Mouse (Mus musculus) spleen, adult 12 weeks (tissue): Measurements from ENCODE around the gene Hoxd3.

Source experiments
- DNase-seq: peaks from one replicate; pipeline ENCODE4 v3.0.0; 2022; ENCODE audit warnings: low spot score

The Hoxd3 gene

GRCm38 (mm10) chr2:74706393-74706960, 5.2 kb upstream of the Hoxd3 start:
- no peak for DNase-seq

- DNase-seq = no peak
These were observed 4.1 kb upstream of the Hoxd3 start for GRCm38 (mm10) chr2:74707599-74707998.

- no peak for DNase-seq
These were observed 3.1 kb upstream of the Hoxd3 start for GRCm38 (mm10) chr2:74708676-74709075.

- DNase-seq = no peak
These were observed 2.0 kb upstream of the Hoxd3 start for GRCm38 (mm10) chr2:74709465-74710419.

- DNase-seq = no peak
These were observed 691 bp upstream of the Hoxd3 start for GRCm38 (mm10) chr2:74710929-74711543.

GRCm38 (mm10) chr2:74713239-74714150, 1.8 kb downstream of the Hoxd3 start:
- no peak for DNase-seq

- DNase-seq = no peak
These were observed 2.5 kb downstream of the Hoxd3 start for GRCm38 (mm10) chr2:74714156-74714789.

GRCm38 (mm10) chr2:74714881-74715280, 3.2 kb downstream of the Hoxd3 start:
- DNase-seq = no peak

GRCm38 (mm10) chr2:74715504-74716241, 3.9 kb downstream of the Hoxd3 start:
- no peak for DNase-seq

GRCm38 (mm10) chr2:74720384-74720783, 8.7 kb downstream of the Hoxd3 start:
- DNase-seq = no peak

- DNase-seq = no peak
These were observed 9.3 kb downstream of the Hoxd3 start for GRCm38 (mm10) chr2:74720955-74721491.

GRCm38 (mm10) chr2:74721882-74722281, 10.2 kb downstream of the Hoxd3 start:
- DNase-seq = no peak

- DNase-seq = no peak
These were observed 11.2 kb downstream of the Hoxd3 start for GRCm38 (mm10) chr2:74722949-74723348.

GRCm38 (mm10) chr2:74724244-74725015, 12.7 kb downstream of the Hoxd3 start:
- no peak for DNase-seq

GRCm38 (mm10) chr2:74725171-74725570, 13.4 kb downstream of the Hoxd3 start:
- DNase-seq = no peak

GRCm38 (mm10) chr2:74726551-74726950, 14.8 kb downstream of the Hoxd3 start, which contains the start of gene Gm28230:
TSS of gene Gm28230 (plus strand) at chr2:74726728.
- DNase-seq = no peak

- DNase-seq = no peak
These were observed 15.4 kb downstream of the Hoxd3 start for GRCm38 (mm10) chr2:74726973-74727639.

- DNase-seq = no peak
These were observed 16.0 kb downstream of the Hoxd3 start for GRCm38 (mm10) chr2:74727640-74728302.
